Mouse (Mus musculus) hindbrain, embryonic 15.5 days (tissue): ENCODE measurements at regions not wholly inside any gene's neighbourhood (a gene's known extent, or its start where the extent isn't known, plus 50 kb on each side); places are given as distances from the start of the nearest gene placed in this dataset.

ENCODE experiments used
- ATAC-seq: fragments of 200-750 bp; cut with Nextera tagmentation; 2 replicates; pipeline ENCODE4 v1.8.0; 2017; ENCODE audit warnings: low read depth, moderate number of reproducible peaks, moderate TSS enrichment; ENCODE audit not compliant: low FRiP score
- H3K27ac ChIP-seq: fragments of 300-500 bp; sonication (generic); replicated peaks from 2 replicates; pipeline ENCODE4 v1.5.1; 2015; ENCODE audit warnings: mild to moderate bottlenecking, inconsistent platforms
- H3K27me3 ChIP-seq: fragments of 300-500 bp; sonication (generic); 2 replicates; pipeline ENCODE4 v1.6.1; 2015; ENCODE audit warnings: control low read depth, inconsistent platforms
- H3K36me3 ChIP-seq: fragments of 300-500 bp; sonication (generic); 2 replicates; pipeline ENCODE4 v1.6.1; 2015; ENCODE audit warnings: control low read depth, inconsistent platforms
- H3K4me1 ChIP-seq: fragments of 300-500 bp; sonication (generic); replicated peaks from 2 replicates; pipeline ENCODE4 v1.6.1; 2015; ENCODE audit warnings: control low read depth, inconsistent platforms
- H3K4me2 ChIP-seq: fragments of 300-500 bp; sonication (generic); 2 replicates; pipeline ENCODE4 v1.6.1; 2015; ENCODE audit warnings: moderate library complexity, mild to moderate bottlenecking, inconsistent platforms
- H3K4me3 ChIP-seq: fragments of 300-500 bp; sonication (generic); 2 replicates; pipeline ENCODE4 v1.5.1; 2015; ENCODE audit warnings: mild to moderate bottlenecking, inconsistent platforms
- H3K9ac ChIP-seq: fragments of 300-500 bp; sonication (generic); 2 replicates; pipeline ENCODE4 v1.6.1; 2015; ENCODE audit warnings: inconsistent platforms
- H3K9me3 ChIP-seq: fragments of 300-500 bp; sonication (generic); 2 replicates; pipeline ENCODE4 v1.6.1; 2016; ENCODE audit warnings: control low read depth, inconsistent platforms
- WGBS: fragments of 180-500 bp; shearing (Covaris S2); methylation state at CpG from one replicate; pipeline ENCODE4 v1.1.7; 2015; 5-methylcytosine and 5-hydroxymethylcytosine counted together

DNA sequence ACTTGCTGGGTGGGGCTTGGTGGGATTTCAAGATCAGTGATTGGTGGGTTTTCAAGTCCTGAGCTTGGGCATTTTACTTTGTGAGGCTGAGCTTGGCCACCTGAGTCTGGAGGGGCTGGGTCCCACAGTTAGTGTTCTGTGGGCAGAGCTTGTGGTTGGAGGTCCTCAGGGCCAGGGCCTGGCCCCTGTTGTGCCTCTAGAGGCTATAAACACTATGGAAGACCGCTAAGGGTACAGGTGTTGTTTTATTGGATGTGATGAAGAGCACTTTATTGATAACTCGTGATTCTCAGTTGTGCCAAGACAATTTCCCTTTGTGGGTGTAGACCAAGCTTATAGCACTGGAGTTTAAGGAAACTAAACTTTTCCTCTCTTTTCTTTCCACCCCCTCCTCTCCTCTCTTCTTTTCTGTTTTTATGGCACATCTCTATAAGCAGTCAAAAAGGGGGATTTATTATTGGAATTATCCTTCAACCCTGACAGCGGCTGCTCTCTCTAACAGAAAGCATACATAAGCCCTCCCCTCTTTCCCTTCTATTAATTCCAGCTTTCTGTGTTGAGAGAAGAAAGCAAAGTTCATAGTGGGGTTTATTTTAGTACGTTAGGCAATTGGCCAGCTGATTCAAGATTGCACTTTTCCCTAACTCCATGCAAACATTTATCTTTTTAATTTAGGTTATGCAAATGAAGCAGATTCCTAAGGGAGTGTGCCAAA is 332.0 kb upstream of the Rnaseh2b start:
- Histone ChIP-seq H3K27ac (no peak overlapping the region), H3K9ac (no peak overlapping the region), H3K36me3 (no peaks in the 10 kb centered on the region), H3K9me3 (no peaks in the 10 kb centered on the region), H3K4me1 (no peaks in the 10 kb centered on the region), H3K4me3 (no peak overlapping the region), H3K4me2 (no peak overlapping the region), H3K27me3 (no peaks in the 10 kb centered on the region)
- 76% methylated on average over 4 of the region's 4 CpGs for WGBS
- ATAC-seq: no peak

DNA sequence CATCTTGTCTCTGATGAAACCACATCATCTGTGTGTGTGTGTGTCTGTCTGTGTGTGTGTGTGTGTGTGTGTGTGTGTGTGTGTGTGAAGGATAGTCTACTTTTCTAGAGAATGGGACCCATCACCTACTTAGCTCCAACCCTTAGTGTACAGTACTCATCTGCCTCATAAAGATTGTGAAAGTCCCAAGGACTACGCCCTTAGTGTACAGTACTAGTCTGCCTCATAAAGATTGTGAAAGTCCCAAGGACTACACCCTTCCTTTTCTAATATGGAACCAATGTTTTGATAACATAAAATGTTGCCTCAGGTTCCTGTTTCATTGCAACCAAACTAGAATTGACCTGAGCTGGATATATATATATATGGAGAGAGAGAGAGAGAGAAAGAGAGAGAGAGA is 323.9 kb upstream of the Rnaseh2b start:
- 100% methylated on average over 1 of the region's 1 CpGs for WGBS
- H3K4me3 ChIP-seq: no peak overlapping the region
- no peaks in the 10 kb centered on the region for H3K36me3 ChIP-seq
- no peaks in the 10 kb centered on the region for H3K9me3 ChIP-seq
- ATAC-seq: no peak
- no peak overlapping the region for H3K27ac ChIP-seq
- H3K4me1 ChIP-seq: no peaks in the 10 kb centered on the region
- H3K9ac ChIP-seq: no peak overlapping the region
- no peak overlapping the region for H3K4me2 ChIP-seq
- H3K27me3 ChIP-seq: no peaks in the 10 kb centered on the region

DNA sequence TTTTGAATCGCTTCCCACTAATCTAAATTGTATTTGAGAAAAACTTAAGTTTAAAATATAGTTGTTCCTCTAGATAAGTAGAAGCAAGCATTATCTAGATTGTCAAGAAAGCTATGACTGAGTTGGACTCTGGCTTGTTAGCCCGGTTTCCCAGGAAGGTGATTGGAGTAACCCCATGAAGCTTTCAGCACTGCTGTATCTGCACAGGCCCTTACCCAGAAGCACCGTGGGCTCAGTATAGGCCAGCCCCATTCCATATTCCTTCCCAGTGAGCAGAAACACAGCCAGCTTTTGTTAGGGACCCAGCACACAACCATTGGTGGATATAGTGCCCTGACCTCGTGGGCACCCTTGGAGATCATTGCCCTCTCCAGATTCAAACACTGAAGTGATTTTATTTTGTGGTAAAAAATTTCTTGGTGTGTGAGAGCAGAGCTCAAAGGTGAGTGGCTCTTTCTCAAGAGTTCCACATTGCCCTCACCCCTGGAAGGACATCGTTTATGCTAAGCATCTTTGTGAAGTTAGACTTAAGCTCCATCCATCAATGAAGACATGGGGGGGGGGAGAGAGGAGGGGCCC is 323.3 kb upstream of the Rnaseh2b start:
- H3K27me3 ChIP-seq: no peaks in the 10 kb centered on the region
- 80% methylated on average over 5 of the region's 5 CpGs for WGBS
- no peak for ATAC-seq
- no peaks in the 10 kb centered on the region for H3K9me3 ChIP-seq
- H3K4me1 ChIP-seq: no peaks in the 10 kb centered on the region
- H3K9ac ChIP-seq: no peak overlapping the region
- no peaks in the 10 kb centered on the region for H3K36me3 ChIP-seq
- H3K27ac ChIP-seq: no peak overlapping the region
- H3K4me3 ChIP-seq: no peak overlapping the region
- no peak overlapping the region for H3K4me2 ChIP-seq

DNA sequence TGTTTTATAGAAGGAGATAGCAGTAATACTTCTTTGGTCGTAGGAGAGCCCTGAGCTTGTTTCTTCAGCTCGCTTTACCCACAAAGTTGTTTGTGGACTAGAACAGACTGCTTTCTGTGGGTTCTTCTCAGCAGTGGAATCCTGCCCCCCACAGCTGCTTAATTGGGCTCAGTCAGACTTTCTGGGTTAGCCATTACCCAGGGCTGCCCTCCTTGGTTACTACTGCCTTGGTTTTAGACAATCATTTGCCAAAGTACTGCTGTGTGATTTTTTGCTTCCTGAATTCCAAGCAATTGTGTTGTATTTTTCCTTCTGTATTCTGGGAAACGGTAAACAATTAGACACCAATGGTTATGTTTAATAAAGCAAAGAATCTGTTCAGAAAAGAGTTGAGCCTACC is 321.8 kb upstream of the Rnaseh2b start:
- no peak overlapping the region for H3K27ac ChIP-seq
- H3K4me1 ChIP-seq: no peaks in the 10 kb centered on the region
- 90% methylated on average over 3 of the region's 3 CpGs for WGBS
- no peaks in the 10 kb centered on the region for H3K27me3 ChIP-seq
- H3K9me3 ChIP-seq: no peaks in the 10 kb centered on the region
- ATAC-seq: no peak
- no peak overlapping the region for H3K9ac ChIP-seq
- no peaks in the 10 kb centered on the region for H3K36me3 ChIP-seq
- no peak overlapping the region for H3K4me2 ChIP-seq
- no peak overlapping the region for H3K4me3 ChIP-seq

DNA sequence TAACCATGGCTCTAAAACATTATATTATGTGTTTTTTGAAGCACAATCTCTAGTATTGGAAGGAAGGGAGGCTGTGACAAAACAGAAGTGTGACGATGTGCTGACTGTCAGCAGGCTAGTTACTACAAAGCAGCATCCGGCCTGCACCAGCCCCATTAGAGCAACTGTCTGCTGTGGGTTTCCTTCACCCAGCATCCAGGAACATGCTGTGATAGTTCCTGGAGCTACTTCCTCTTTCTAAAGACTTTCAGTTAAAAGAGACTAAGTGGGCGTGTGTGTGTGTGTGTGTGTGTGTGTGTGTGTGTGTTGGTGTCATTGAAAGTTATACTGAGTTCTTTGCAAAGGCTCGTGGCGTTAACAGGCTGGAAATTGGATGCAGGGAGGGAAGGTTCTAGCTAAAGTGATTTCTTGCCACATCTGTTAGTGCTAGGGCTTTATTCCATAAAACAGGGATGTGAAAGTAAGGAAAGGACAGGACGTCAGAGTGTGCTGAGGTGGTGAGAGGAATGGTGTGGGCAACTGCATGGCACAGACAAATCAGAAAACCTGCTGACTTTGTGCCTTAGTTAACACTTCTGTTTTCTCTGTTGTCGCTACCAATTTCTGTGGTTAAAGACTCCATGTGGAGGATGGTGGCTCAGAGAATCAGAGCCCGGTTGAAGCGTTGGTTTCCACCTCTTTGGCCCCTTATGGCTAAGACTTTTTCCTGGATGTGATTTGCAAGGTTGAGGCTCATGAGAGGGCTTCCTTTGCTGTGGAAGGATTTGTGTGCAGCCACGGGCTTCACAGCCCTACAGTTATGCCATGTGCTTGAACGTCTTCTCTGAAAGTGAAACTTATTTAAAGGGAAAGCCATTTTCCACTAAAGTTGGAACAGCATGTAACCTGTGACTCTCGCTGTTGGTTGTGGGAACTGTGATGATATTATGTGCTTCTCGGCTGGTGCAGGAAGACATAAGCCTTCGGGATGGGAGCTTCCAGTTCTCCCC is 321.0 kb upstream of the Rnaseh2b start:
- no peak overlapping the region for H3K9ac ChIP-seq
- 80% methylated on average over 14 of the region's 14 CpGs for WGBS
- no peaks in the 10 kb centered on the region for H3K36me3 ChIP-seq
- no peaks in the 10 kb centered on the region for H3K9me3 ChIP-seq
- H3K4me2 ChIP-seq: no peak overlapping the region
- H3K4me1 ChIP-seq: no peaks in the 10 kb centered on the region
- H3K27me3 ChIP-seq: no peaks in the 10 kb centered on the region
- no peak for ATAC-seq
- H3K27ac ChIP-seq: no peak overlapping the region
- H3K4me3 ChIP-seq: no peak overlapping the region

DNA sequence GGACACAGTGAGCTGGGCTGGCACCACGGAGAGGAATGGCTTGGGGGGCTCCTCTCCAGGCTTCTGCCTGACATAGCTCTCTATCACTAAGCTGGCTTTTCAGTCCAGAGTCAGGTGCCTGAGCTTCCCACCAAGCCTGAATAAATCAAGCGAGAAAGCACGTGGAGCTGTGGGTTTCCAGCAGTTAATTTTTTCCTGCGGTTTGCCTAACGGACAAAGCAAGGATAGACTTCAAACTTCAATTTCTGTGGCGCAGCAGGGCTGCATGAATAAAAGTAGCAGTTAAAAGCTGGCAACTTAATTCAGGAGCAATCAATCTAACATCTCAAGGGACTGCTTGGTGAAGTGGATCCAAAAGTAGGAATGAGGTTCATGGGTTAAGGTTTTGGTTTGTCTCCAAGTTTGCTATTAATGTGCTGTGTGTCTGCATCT is 317.1 kb upstream of the Rnaseh2b start:
- Histone ChIP-seq H3K9me3 (no peaks in the 10 kb centered on the region), H3K4me1 (no peaks in the 10 kb centered on the region), H3K9ac (no peak overlapping the region), H3K4me3 (no peak overlapping the region), H3K36me3 (no peaks in the 10 kb centered on the region), H3K4me2 (no peak overlapping the region), H3K27ac (no peak overlapping the region), H3K27me3 (no peaks in the 10 kb centered on the region)
- no peak for ATAC-seq
- WGBS: 58% methylated on average over 6 of the region's 6 CpGs

DNA sequence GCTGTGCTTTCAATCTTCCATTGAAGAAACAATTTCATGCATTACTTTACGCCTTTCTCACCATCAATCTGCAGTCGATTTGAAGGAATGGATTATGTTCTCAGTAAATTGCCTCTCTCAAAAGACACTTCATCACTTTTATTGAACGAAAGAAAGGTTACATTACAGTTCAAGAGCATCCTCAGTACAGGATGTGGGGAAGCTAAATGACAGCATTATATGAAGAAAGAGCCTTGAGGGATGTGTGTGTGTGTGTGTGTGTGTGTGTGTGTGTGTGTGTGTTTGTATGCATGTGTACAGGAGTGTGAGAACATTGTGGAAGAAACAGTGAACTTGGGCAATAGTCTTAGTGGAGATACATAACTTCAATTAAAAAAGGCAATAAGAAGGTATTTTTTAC is 311.8 kb upstream of the Rnaseh2b start:
- Histone ChIP-seq H3K4me2 (no peak overlapping the region), H3K4me1 (no peaks in the 10 kb centered on the region), H3K36me3 (no peaks in the 10 kb centered on the region), H3K27me3 (no peaks in the 10 kb centered on the region), H3K9ac (no peak overlapping the region), H3K9me3 (no peaks in the 10 kb centered on the region), H3K4me3 (no peak overlapping the region), H3K27ac (no peak overlapping the region)
- WGBS: 46% methylated on average over 3 of the region's 3 CpGs
- no peak for ATAC-seq

DNA sequence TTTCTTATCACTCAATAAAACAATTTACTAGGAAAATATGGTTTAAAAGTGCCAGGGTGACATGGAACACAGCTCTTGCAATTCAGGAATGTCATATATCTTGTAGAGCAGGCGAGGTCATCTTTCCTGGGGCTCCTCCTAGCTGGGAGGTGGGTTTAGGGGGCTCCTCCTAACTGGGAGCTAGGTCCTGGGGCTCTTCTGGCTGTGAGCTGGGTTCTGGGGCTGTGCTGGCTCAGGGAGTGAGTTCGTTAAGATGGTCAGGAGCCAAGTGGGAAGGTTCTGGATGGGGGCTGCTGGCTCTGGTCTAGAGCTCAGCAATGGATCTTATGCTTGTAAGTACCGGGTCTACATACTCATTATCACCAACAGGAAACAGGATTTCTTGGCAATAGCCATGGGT is 306.8 kb upstream of the Rnaseh2b start:
- Histone ChIP-seq H3K27ac (no peak overlapping the region), H3K9ac (no peak overlapping the region), H3K27me3 (no peaks in the 10 kb centered on the region), H3K9me3 (no peaks in the 10 kb centered on the region), H3K4me3 (no peak overlapping the region), H3K4me2 (no peak overlapping the region), H3K4me1 (no peaks in the 10 kb centered on the region), H3K36me3 (no peaks in the 10 kb centered on the region)
- 78% methylated on average over 3 of the region's 3 CpGs for WGBS
- ATAC-seq: no peak

DNA sequence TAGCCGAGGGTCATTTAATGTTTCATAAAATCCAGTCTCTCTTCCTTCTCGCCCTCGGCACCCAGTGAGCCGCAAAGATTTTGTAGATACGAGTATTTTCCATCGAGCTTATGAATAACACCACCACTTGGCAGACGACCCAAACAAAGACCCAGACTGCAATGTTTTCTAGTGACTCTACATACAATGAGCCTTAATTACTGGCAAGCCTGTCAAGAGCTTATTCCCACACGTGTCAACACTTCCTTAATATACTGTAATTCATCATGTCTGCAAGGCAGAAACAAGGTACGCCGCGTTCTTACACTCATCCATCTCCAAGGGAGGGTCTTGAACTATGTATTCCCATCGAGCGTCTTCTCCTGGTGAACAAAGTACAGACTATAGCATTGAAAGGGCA is 306.2 kb upstream of the Rnaseh2b start:
- ATAC-seq: no peak
- H3K27ac ChIP-seq: no peak overlapping the region
- H3K27me3 ChIP-seq: no peaks in the 10 kb centered on the region
- H3K9ac ChIP-seq: no peak overlapping the region
- H3K4me1 ChIP-seq: no peaks in the 10 kb centered on the region
- WGBS: 61% methylated on average over 13 of the region's 13 CpGs
- no peaks in the 10 kb centered on the region for H3K9me3 ChIP-seq
- H3K4me3 ChIP-seq: no peak overlapping the region
- no peak overlapping the region for H3K4me2 ChIP-seq
- no peaks in the 10 kb centered on the region for H3K36me3 ChIP-seq

DNA sequence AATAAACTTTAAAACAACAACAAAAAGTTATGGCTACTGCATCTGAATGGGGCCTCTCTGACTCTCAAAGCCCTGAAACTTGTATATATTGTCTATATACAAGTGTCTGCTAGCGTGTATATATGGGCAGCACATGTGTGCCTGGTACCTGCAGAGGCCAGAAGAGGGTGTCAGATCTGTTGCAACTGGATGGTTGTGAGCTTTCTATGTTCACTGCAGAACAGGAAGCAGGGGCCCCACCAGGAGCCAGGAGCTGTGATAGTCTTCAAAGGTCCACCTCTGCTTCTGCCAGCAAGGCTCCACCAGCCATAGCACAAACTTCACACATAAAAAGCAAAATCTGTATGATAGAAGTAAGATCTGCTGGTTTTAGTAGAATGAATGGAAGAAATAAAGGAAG is 297.1 kb upstream of the Rnaseh2b start:
- Histone ChIP-seq H3K4me1 (no peaks in the 10 kb centered on the region), H3K4me3 (no peak overlapping the region), H3K27me3 (no peaks in the 10 kb centered on the region), H3K36me3 (no peaks in the 10 kb centered on the region), H3K9ac (no peak overlapping the region), H3K4me2 (no peak overlapping the region), H3K27ac (no peak overlapping the region), H3K9me3 (no peaks in the 10 kb centered on the region)
- no peak for ATAC-seq
- WGBS: 89% methylated on average over 1 of the region's 1 CpGs

DNA sequence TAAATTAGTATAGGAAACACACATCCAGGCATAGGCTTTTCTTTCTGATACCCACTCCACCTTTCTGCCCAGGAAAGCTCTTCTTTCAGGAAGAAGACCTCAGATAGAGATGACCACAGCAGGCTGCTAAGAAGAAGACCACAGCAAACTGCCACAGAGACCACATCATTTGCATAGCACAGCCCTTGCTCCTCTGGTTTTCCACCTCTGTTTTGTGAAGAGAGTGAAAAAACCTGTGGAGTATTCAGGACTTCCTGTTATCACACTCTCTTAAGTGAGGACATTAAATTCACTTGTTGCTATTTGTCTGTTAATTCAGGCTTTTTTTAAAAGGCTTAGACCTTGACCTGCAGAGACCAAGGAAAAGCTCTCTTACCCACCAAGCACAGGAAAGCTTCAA is 294.7 kb upstream of the Rnaseh2b start:
- ATAC-seq: no peak
- no peak overlapping the region for H3K9ac ChIP-seq
- H3K4me3 ChIP-seq: no peak overlapping the region
- peaks cover 8% of the 10 kb centered on the region for H3K4me1 ChIP-seq
- H3K9me3 ChIP-seq: no peaks in the 10 kb centered on the region
- no peak overlapping the region for H3K27ac ChIP-seq
- H3K27me3 ChIP-seq: no peaks in the 10 kb centered on the region
- H3K4me2 ChIP-seq: no peak overlapping the region
- H3K36me3 ChIP-seq: no peaks in the 10 kb centered on the region

DNA sequence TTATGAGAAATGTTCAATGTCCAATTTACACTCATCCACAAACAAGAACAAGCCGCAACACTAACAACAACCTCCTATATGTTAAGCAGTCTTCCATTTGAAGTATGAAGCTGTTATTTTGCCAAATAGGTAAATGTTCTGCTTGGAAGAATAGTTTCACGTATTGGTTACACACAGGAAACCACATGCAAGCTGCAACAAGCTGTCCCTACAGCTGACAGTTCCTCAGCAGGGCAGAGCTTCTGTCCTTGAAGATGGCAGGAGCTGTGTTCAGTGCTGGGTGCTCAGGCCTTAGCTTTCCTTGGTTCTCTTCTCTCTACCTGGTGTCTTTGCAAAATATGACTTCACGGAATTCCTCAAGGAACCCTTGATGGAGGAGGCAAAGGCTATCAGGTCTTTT is 294.1 kb upstream of the Rnaseh2b start:
- no peak overlapping the region for H3K9ac ChIP-seq
- no peak overlapping the region for H3K4me2 ChIP-seq
- no peaks in the 10 kb centered on the region for H3K36me3 ChIP-seq
- no peak overlapping the region for H3K27ac ChIP-seq
- WGBS: 88% methylated on average over 3 of the region's 3 CpGs
- no peaks in the 10 kb centered on the region for H3K27me3 ChIP-seq
- no peak for ATAC-seq
- H3K4me1 ChIP-seq: peaks cover 12% of the 10 kb centered on the region
- H3K9me3 ChIP-seq: no peaks in the 10 kb centered on the region
- H3K4me3 ChIP-seq: no peak overlapping the region
